8 mouse cellular contexts compared by ENCODE assay signal in genomic region chr3:90388192-90388591, GRCm38 (mm10). TPM values are rescaled to one million over a fixed set of nuclear protein-coding genes. Genes with fewer than 3 reads are reported as not detected.
DNase-seq lines count a peak whose midpoint lies in the region; ATAC-seq lines count a peak whose summit lies in the region.

No protein-coding gene starts in this region.

- DNase-seq in adrenal gland, adult 2 months: peak; percentile 55
- DNase-seq in adrenal gland, postnatal 4 days (ENCODE audit: low spot score in 2 of 2): no peak
- DNase-seq in lung, postnatal 25 days (ENCODE audit: low spot score): no peak
- DNase-seq in left cerebral cortex, adult 9 months (ENCODE audit: low spot score in 2 of 2): no peak

- H3K27me3 ChIP-seq in lung, embryonic 16.5 days (ENCODE audit: control insufficient read depth, insufficient read depth, low read depth, low read length): no peaks in the 10 kb centered on the region
- H3K27me3 ChIP-seq in limb, embryonic 12.5 days: no peaks in the 10 kb centered on the region
- H3K27me3 ChIP-seq in stomach, embryonic 16.5 days (ENCODE audit: control insufficient read depth, insufficient read depth, low read length): no peaks in the 10 kb centered on the region

- 69% methylated on average over 4 of the region's 4 CpGs for WGBS in lung, embryonic 16.5 days
- WGBS in limb, embryonic 12.5 days: 81% methylated on average over 4 of the region's 4 CpGs
- WGBS in stomach, embryonic 16.5 days: 80% methylated on average over 4 of the region's 4 CpGs

- peaks cover 34% of the 10 kb centered on the region for H3K4me1 ChIP-seq in lung, embryonic 16.5 days (replicated peaks; ENCODE audit: control insufficient read depth, insufficient read depth, low read length)
- H3K4me1 ChIP-seq in limb, embryonic 12.5 days (replicated peaks): peaks cover 36% of the 10 kb centered on the region
- H3K4me1 ChIP-seq in stomach, embryonic 16.5 days (ENCODE audit: control insufficient read depth, insufficient read depth, low read length): peaks cover 26% of the 10 kb centered on the region

- H3K4me3 ChIP-seq in lung, embryonic 16.5 days (ENCODE audit: low read length): peak overlapping the region; percentile 59
- H3K4me3 ChIP-seq in limb, embryonic 12.5 days (replicated peaks): peak overlapping the region; percentile 69
- peak overlapping the region; percentile 66 for H3K4me3 ChIP-seq in stomach, embryonic 16.5 days (replicated peaks; ENCODE audit: low read length)

- H3K36me3 ChIP-seq in lung, embryonic 16.5 days (ENCODE audit: control insufficient read depth, insufficient read depth, low read length): peaks cover 18% of the 10 kb centered on the region
- peaks cover 52% of the 10 kb centered on the region for H3K36me3 ChIP-seq in limb, embryonic 12.5 days
- H3K36me3 ChIP-seq in stomach, embryonic 16.5 days (ENCODE audit: control insufficient read depth, insufficient read depth, low read length): no peaks in the 10 kb centered on the region

- no peak for ATAC-seq in lung, embryonic 16.5 days (ENCODE audit: low read depth)
- no peak for ATAC-seq in limb, embryonic 12.5 days (ENCODE audit: insufficient number of reproducible peaks, insufficient read depth, low FRiP score, low TSS enrichment, low read depth)
- no peak for ATAC-seq in stomach, embryonic 16.5 days (ENCODE audit: insufficient read depth, low FRiP score)
- no peak for ATAC-seq in frontal cortex, adult (ENCODE audit: low TSS enrichment)

- peak overlapping the region; percentile 88 for H3K4me2 ChIP-seq in lung, embryonic 16.5 days (ENCODE audit: low read depth, low read length)
- peak overlapping the region; percentile 83 for H3K4me2 ChIP-seq in limb, embryonic 12.5 days
- H3K4me2 ChIP-seq in stomach, embryonic 16.5 days (ENCODE audit: low read depth, low read length): peak overlapping the region; percentile 95

- no peak overlapping the region for H3K27ac ChIP-seq in lung, embryonic 16.5 days (ENCODE audit: low read length)
- H3K27ac ChIP-seq in limb, embryonic 12.5 days: no peak overlapping the region
- H3K27ac ChIP-seq in stomach, embryonic 16.5 days (ENCODE audit: low read length): no peak overlapping the region

- no peaks in the 10 kb centered on the region for H3K9me3 ChIP-seq in lung, embryonic 16.5 days (ENCODE audit: control insufficient read depth, low read length)
- H3K9me3 ChIP-seq in limb, embryonic 12.5 days: no peaks in the 10 kb centered on the region
- H3K9me3 ChIP-seq in stomach, embryonic 16.5 days (replicated peaks; ENCODE audit: control insufficient read depth, low read length): no peaks in the 10 kb centered on the region

- H3K9ac ChIP-seq in lung, embryonic 16.5 days (ENCODE audit: low read length): peak overlapping the region; percentile 70
- H3K9ac ChIP-seq in limb, embryonic 12.5 days (replicated peaks): peak overlapping the region; percentile 87; the same call in 1 of the 2 replicates
- H3K9ac ChIP-seq in stomach, embryonic 16.5 days (ENCODE audit: low read length): peak overlapping the region; percentile 84

RNA-seq across cellular contexts. Expression of gene Slc27a3, which starts 1.5 kb away (rescaled TPM):
- 100 to 1,000 TPM in 1 of 2 experiments, 10 to 100 TPM in 1; 66.9 to 196 TPM for total RNA-seq in adrenal gland, adult 2 months (2021)
- polyA plus RNA-seq in adrenal gland, adult 2 months (2012; rRNA removed): 384 and 508 TPM in 2 replicates
- 10 to 100 TPM; 76.7 to 83.4 TPM for total RNA-seq in adrenal gland, postnatal 4 days (2021)
- 20.7 and 21.7 TPM in 2 replicates for polyA plus RNA-seq in lung, embryonic 16.5 days (2015; fragmentation: Nextera tagmentation; extraction: Ambion mirVana)
- 43.6 and 43.8 TPM in 2 replicates for polyA plus RNA-seq in limb, embryonic 12.5 days (2016; fragmentation: Nextera tagmentation; extraction: Ambion mirVana)
- 10.1 TPM in 2 replicates for polyA plus RNA-seq in stomach, embryonic 16.5 days (2015; fragmentation: Nextera tagmentation; extraction: Ambion mirVana)

RNA-seq across cellular contexts. Expression of gene Ints3, which starts 45.2 kb away (rescaled TPM):
- 10 to 100 TPM; 81.0 to 90.6 TPM for total RNA-seq in adrenal gland, adult 2 months (2021)
- 32.2 and 40.2 TPM in 2 replicates for polyA plus RNA-seq in adrenal gland, adult 2 months (2012; rRNA removed)
- 10 to 100 TPM; 56.4 to 57.6 TPM for total RNA-seq in adrenal gland, postnatal 4 days (2021)
- polyA plus RNA-seq in lung, embryonic 16.5 days (2015; fragmentation: Nextera tagmentation; extraction: Ambion mirVana): 28.7 and 28.8 TPM in 2 replicates
- polyA plus RNA-seq in limb, embryonic 12.5 days (2016; fragmentation: Nextera tagmentation; extraction: Ambion mirVana): 43.4 and 44.5 TPM in 2 replicates
- 22.4 and 23.0 TPM in 2 replicates for polyA plus RNA-seq in stomach, embryonic 16.5 days (2015; fragmentation: Nextera tagmentation; extraction: Ambion mirVana)
